ENCODE assay signal across 21 mouse cellular contexts in genomic region chr16:72458576-72458975, GRCm38 (mm10).
DNase-seq lines count a peak whose midpoint lies in the region; ATAC-seq lines count a peak whose summit lies in the region.
"Had no signal": no experiment of that assay in that cellular context is flagged by ENCODE, and none has a peak within 500 bp of the region (broad histone marks: within the 10 kb centered on the region; RNA-seq: fewer than 3 reads in every experiment).

No protein-coding gene starts in this region.

- H3K9ac ChIP-seq in embryonic facial prominence, embryonic 13.5 days, result no peak overlapping the region
- H3K9ac ChIP-seq in limb, embryonic 13.5 days, result no peak overlapping the region
- H3K9ac ChIP-seq: forebrain, embryonic 13.5 days; forebrain, postnatal 0 days; heart, embryonic 13.5 days; hindbrain, embryonic 14.5 days; intestine, embryonic 15.5 days had no signal

- DNase-seq in embryo, embryonic 10 days (ENCODE audit: low spot score), result peak; percentile 21
- DNase-seq in embryo, embryonic 9.5 days (ENCODE audit: extremely low spot score), result no peak
- peak; percentile 36 for DNase-seq in embryo, embryonic 11 days
- DNase-seq in heart, postnatal 4 days, result no peak
- DNase-seq in heart, adult 9 months (ENCODE audit: low spot score in 2 of 2), result no peak
- DNase-seq: adrenal gland, postnatal 10 days; B cell, adult 2 months; cerebellum, adult 2 months; cerebellum, postnatal 10 days; forebrain, postnatal 0 days; gastrocnemius, postnatal 14 days; heart, postnatal 36 days; kidney, adult 2 months had no signal

- no peaks in the 10 kb centered on the region for H3K9me3 ChIP-seq in embryonic facial prominence, embryonic 13.5 days
- no peaks in the 10 kb centered on the region for H3K9me3 ChIP-seq in limb, embryonic 13.5 days
- H3K9me3 ChIP-seq: forebrain, embryonic 13.5 days; heart, embryonic 13.5 days; intestine, embryonic 15.5 days had no signal

- 12% methylated on average over 10 of the region's 10 CpGs for WGBS in embryonic facial prominence, embryonic 13.5 days
- 23% methylated on average over 10 of the region's 10 CpGs for WGBS in limb, embryonic 13.5 days

- H3K4me1 ChIP-seq in embryonic facial prominence, embryonic 13.5 days, result peaks cover 8% of the 10 kb centered on the region; the same call in 1 of the 2 replicates
- H3K4me1 ChIP-seq in limb, embryonic 13.5 days, result peaks cover 8% of the 10 kb centered on the region
- H3K4me1 ChIP-seq: forebrain, embryonic 13.5 days; heart, embryonic 13.5 days; intestine, embryonic 15.5 days had no signal

- no peak overlapping the region for H3K4me3 ChIP-seq in embryonic facial prominence, embryonic 13.5 days
- H3K4me3 ChIP-seq in limb, embryonic 13.5 days, result no peak overlapping the region
- H3K4me3 ChIP-seq: forebrain, embryonic 13.5 days; heart, embryonic 13.5 days; intestine, embryonic 15.5 days had no signal

- H3K27me3 ChIP-seq in embryonic facial prominence, embryonic 13.5 days, result no peaks in the 10 kb centered on the region
- no peaks in the 10 kb centered on the region for H3K27me3 ChIP-seq in limb, embryonic 13.5 days
- H3K27me3 ChIP-seq: forebrain, embryonic 13.5 days; heart, embryonic 13.5 days; intestine, embryonic 15.5 days had no signal

- H3K4me2 ChIP-seq in embryonic facial prominence, embryonic 13.5 days, result peak overlapping the region; percentile 5; the same call in 1 of the 2 replicates
- H3K4me2 ChIP-seq in limb, embryonic 13.5 days (replicated peaks), result no peak overlapping the region
- H3K4me2 ChIP-seq: forebrain, embryonic 13.5 days; heart, embryonic 13.5 days; hindbrain, embryonic 14.5 days; intestine, embryonic 15.5 days had no signal

- ATAC-seq in embryonic facial prominence, embryonic 13.5 days (ENCODE audit: insufficient number of reproducible peaks, insufficient read depth, low FRiP score, low TSS enrichment, low read depth), result no peak
- ATAC-seq in limb, embryonic 13.5 days (ENCODE audit: low FRiP score, low read depth), result peak; percentile 44; the same call in 1 of the 2 replicates
- ATAC-seq: CD4-positive, CD25-positive, alpha-beta regulatory T cell, adult 4 months; forebrain, embryonic 13.5 days; forebrain, postnatal 0 days; intestine, embryonic 15.5 days had no signal

- no peaks in the 10 kb centered on the region for H3K36me3 ChIP-seq in embryonic facial prominence, embryonic 13.5 days
- no peaks in the 10 kb centered on the region for H3K36me3 ChIP-seq in limb, embryonic 13.5 days
- H3K36me3 ChIP-seq: G1E; heart, embryonic 13.5 days; intestine, embryonic 15.5 days had no signal

- H3K27ac ChIP-seq in embryonic facial prominence, embryonic 13.5 days, result 0 out of 2 replicates have a peak overlapping the region, but pooled peaks have one; percentile 17
- H3K27ac ChIP-seq in limb, embryonic 13.5 days, result no peak overlapping the region
- H3K27ac ChIP-seq: forebrain, embryonic 13.5 days; heart, embryonic 13.5 days; hindbrain, embryonic 14.5 days; intestine, embryonic 15.5 days had no signal

Comparison
In these comparisons a context has a peak if more than half of its experiments do, and no peak if none do; other contexts are left out.
1. DNase-seq: peak in embryo, embryonic 10 days (single experiment) and embryo, embryonic 11 days (single experiment); none in embryo, embryonic 9.5 days (single experiment), heart, postnatal 4 days (single experiment) and heart, adult 9 months (0 of 2).